ENCODE assay signal across 8 mouse cellular contexts in the genomic region with DNA sequence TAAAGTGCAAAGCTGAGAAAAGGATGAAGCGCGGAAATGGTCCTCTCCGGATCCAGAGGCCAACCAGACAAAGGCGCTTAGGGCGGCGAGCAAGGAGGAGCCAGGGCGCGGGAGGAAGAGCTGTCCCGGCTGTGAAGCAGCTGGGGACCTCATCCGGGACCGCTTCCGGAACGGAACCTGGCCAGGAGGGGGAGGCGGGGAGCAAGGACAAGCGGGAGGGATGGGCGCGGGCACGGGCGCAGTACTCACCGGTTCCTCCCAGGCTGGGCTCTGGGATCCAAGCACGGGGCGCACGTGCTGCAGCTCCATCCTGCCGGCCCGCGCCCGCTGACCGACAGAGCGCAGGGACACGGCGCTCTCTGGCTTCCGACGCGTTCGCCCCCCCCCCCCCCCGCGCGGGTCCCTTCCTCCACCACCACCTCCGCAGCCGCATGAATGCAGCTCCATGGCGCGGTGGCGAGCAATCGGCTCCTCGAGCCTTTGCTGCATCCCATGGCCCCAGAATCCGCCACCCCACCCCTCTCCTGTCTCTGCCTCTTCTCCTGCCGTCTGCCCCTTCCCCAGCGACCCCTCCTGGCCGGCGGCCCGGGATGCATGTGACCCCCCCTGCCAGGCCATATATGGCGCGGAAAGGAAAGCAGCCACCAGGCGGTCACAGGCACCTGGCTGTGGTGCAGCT. TPM values are rescaled to one million over a fixed set of nuclear protein-coding genes. Genes with fewer than 3 reads are reported as not detected.
DNase-seq lines count a peak whose midpoint lies in the region; ATAC-seq and TF ChIP-seq lines count a peak whose summit lies in the region.
"Not testable (repeated sequence)": the region's sequence is repeated elsewhere in the genome, so short reads cannot be mapped to it uniquely, and the experiment has no call there.

No protein-coding gene starts in this region.

- peak overlapping the region; percentile 53 for H3K4me2 ChIP-seq in stomach, embryonic 16.5 days (ENCODE audit: low read depth, low read length)

- not testable (repeated sequence) for TF ChIP-seq CTCF in liver, adult 2 months (IDR thresholded peaks at IDR 0.05; ENCODE audit: low read depth, low read length)

- H3K79me2 ChIP-seq in liver, adult 2 months (ENCODE audit: control insufficient read depth, insufficient read depth, low read length), result not testable (repeated sequence)

- H3K4me1 ChIP-seq in liver, adult 2 months (ENCODE audit: control insufficient read depth, insufficient read depth, low read length); stomach, embryonic 16.5 days (ENCODE audit: control insufficient read depth, insufficient read depth, low read length): not testable (repeated sequence)

- intact Hi-C loops in heart, postnatal 36 days (cut with DNase I), result not testable (repeated sequence)

- H3K9ac ChIP-seq in liver, adult 2 months (ENCODE audit: low read depth, low read length), result not testable (repeated sequence)
- H3K9ac ChIP-seq in stomach, embryonic 16.5 days (ENCODE audit: low read length), result peak overlapping the region; percentile 68

- peak overlapping the region; percentile 33; the same call in 1 of the 2 replicates for H3K4me3 ChIP-seq in liver, adult 2 months (ENCODE audit: insufficient read depth, low read depth, low read length)
- peak overlapping the region; percentile 45 for H3K4me3 ChIP-seq in stomach, embryonic 16.5 days (replicated peaks; ENCODE audit: low read length)

- WGBS in liver, adult 2 months, result 3% methylated on average over 8 of the region's 54 CpGs
- 0% methylated on average over 5 of the region's 54 CpGs for WGBS in stomach, embryonic 16.5 days

- H3K27me3 ChIP-seq in liver, adult 2 months (ENCODE audit: control insufficient read depth, insufficient read depth, low read length); stomach, embryonic 16.5 days (ENCODE audit: control insufficient read depth, insufficient read depth, low read length): not testable (repeated sequence)

- peak; percentile 51 for DNase-seq in CD4-positive, CD25-positive, alpha-beta regulatory T cell, adult 2 months (ENCODE audit: low read depth, low spot score)
- DNase-seq in cerebellum, postnatal 36 days, result peak; percentile 0 to 1
- peak; percentile 1 to 3 for DNase-seq in heart, postnatal 36 days
- peak; percentile 14 to 32 for DNase-seq in kidney, postnatal 4 days
- not testable (repeated sequence) for DNase-seq in liver, adult 2 months (ENCODE audit: extremely low read depth, low read depth, low spot score)
- DNase-seq in naive thymus-derived CD4-positive, alpha-beta T cell, adult 2 months (ENCODE audit: low read depth), result peak; percentile 2

- H3K27ac ChIP-seq in liver, adult 2 months (replicated peaks; ENCODE audit: insufficient read depth, low read depth, low read length), result not testable (repeated sequence)
- peak overlapping the region; percentile 69 for H3K27ac ChIP-seq in stomach, embryonic 16.5 days (ENCODE audit: low read length)

- not testable (repeated sequence) for H3K36me3 ChIP-seq in liver, adult 2 months (ENCODE audit: control insufficient read depth, insufficient read depth, low read length); stomach, embryonic 16.5 days (ENCODE audit: control insufficient read depth, insufficient read depth, low read length)

- not testable (repeated sequence) for TF ChIP-seq POLR2A in liver, adult 2 months (IDR thresholded peaks at IDR 0.05; ENCODE audit: extremely low read depth, insufficient read depth, low read length)

- H3K9me3 ChIP-seq in stomach, embryonic 16.5 days (replicated peaks; ENCODE audit: control insufficient read depth, low read length), result not testable (repeated sequence)

- ATAC-seq in frontal cortex, adult (ENCODE audit: low TSS enrichment), result peak; percentile 69; the same call in 1 of the 2 replicates
- not testable (repeated sequence) for ATAC-seq in stomach, embryonic 16.5 days (ENCODE audit: insufficient read depth, low FRiP score)

RNA-seq across cellular contexts. Expression of a gene that starts 4.8 kb away (rescaled TPM):
- not detected for total RNA-seq in heart, postnatal 36 days (2021)
- not detected in 2 replicates for total RNA-seq in liver, adult 2 months (2014; rRNA removed)
- polyA plus RNA-seq in liver, adult 2 months (2012; rRNA removed), result not detected in 2 replicates
- polyA plus RNA-seq in stomach, embryonic 16.5 days (2015; fragmentation: Nextera tagmentation; extraction: Ambion mirVana), result 1.2 and 1.6 TPM in 2 replicates

RNA-seq across cellular contexts. Expression of a gene that starts 19.9 kb away (rescaled TPM):
- not detected for total RNA-seq in heart, postnatal 36 days (2021)
- total RNA-seq in liver, adult 2 months (2014; rRNA removed), result not detected in 2 replicates
- not detected in 2 replicates for polyA plus RNA-seq in liver, adult 2 months (2012; rRNA removed)
- polyA plus RNA-seq in stomach, embryonic 16.5 days (2015; fragmentation: Nextera tagmentation; extraction: Ambion mirVana), result not detected in 2 replicates
